Mouse (Mus musculus): ENCODE results near the gene Cux2.

The Cux2 gene

GRCm38 (mm10) chr5:121834991-121835747, 214.7 kb downstream of the Cux2 start:
- peak; percentile 95 for DNase-seq

- DNase-seq, result no peak
Observed at GRCm38 (mm10) chr5:121834241-121834606, 215.7 kb downstream of the Cux2 start.

GRCm38 (mm10) chr5:121833572-121834240, 216.2 kb downstream of the Cux2 start:
- peak; percentile 99 for DNase-seq

DNA sequence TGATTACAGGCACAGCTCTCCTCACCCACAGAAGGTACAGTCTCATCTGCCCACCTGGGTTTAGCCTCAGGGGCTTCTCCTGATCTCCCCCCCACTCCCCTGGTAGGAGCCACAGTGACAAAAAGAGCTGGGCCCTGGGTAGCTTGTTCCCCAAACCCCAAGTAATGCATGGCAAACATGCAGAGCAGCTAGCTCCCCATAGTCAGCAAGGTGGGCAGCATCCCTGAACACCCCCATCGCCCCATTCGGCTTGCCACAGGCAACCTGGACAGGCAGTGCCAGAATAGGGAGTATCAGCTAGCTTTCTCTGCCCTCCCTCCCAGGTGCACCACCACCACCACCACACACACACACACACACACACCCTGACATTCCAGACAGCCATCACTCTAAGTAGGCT, 216.7 kb downstream of the Cux2 start:
- peak; percentile 96 for DNase-seq

DNA sequence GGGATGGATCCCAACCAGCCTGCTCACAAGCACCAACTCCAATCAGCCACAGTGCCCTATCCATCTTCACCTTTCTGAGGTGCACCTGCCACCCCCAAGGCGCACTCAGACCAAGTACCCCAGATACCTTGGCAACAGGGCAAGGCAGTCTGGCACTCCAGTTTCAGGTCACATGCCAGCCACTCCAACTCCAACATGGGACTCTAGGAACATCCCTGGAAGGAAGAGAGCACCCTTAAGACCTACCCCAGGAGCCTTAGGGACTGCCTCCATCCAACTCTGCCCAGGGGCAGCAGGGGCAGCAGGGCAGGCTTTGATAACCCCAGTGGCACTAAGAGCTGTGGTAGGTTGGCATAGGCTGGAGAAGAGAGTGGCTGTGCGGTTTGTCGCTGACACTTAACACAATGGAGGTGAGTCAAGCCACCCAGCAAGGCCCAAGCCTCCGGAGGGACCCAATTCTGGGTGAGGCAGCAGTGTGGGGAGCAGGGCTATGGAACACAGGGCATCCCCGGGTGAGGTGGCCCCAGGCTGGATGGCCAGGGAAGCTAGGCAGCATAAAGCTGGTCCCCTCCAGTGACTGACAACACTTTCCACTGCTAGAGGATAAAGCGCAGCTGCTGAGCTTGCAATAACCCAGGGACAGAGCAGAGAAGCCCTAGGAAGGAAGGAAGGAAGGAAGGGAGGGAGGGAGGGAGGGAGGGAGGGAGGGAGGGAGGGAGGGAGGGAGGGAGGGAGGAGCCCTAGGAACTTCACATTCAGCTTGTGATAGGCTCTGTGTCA, 217.3 kb downstream of the Cux2 start:
- peak; percentile 97 for DNase-seq

DNA sequence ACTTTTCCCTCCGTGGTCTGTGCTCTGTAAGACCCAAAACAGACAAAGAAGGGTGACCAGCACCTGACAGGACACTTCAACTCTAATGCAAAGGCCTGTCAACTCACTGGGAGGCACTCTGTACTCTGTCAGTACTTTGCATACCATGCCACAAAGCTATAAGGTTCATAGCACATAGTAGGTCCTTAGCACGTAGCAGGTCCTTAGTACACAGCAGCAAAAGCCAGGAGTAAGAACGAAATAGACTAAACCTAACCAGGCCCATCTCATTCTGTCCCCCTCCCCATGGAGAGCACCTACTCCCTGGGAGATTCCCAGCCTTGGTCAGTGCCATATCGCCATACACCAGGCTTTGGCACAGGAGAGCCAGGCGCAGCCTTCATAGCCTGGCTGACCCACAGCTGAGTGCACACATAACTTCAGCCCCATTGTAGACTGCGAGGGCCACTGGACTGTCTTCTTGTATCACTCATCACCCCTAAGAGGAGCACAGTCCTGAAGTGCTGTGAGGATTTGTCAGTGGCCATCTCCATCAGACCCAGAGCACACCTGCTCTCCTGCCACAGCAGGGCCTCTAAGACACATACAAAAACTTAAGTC, 218.8 kb downstream of the Cux2 start:
- peak; percentile 91 for DNase-seq

GRCm38 (mm10) chr5:121828491-121829432, 221.1 kb downstream of the Cux2 start:
- peak; percentile 93 for DNase-seq

DNA sequence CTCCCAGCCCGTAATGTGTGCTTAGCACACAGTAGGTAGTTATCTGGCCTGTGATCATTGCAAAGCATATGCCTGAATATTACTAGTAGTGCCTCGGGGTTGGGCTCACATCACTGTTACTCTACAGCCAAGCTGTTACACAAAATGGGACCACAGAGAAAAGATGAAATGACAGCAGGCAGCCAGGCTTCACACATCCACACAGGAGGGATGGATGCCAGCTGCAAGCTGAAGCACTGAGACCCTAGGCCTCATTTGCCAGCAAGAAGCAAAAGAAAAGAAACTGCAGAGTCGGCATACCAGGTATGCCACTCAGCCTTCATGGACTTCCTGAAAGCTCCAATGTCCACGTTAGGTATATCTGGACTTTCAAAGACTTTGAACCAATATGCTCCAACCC, 222.0 kb downstream of the Cux2 start:
- no peak for DNase-seq

- DNase-seq, result no peak
Observed at GRCm38 (mm10) chr5:121825606-121826005, 224.3 kb downstream of the Cux2 start.

- DNase-seq, result peak; percentile 98
Observed at GRCm38 (mm10) chr5:121824121-121824520, 225.8 kb downstream of the Cux2 start.

- no peak for DNase-seq
Observed at GRCm38 (mm10) chr5:121823668-121824067, 226.2 kb downstream of the Cux2 start.

- DNase-seq, result peak; percentile 91
Observed at GRCm38 (mm10) chr5:121822786-121823505, 227.0 kb downstream of the Cux2 start.

DNA sequence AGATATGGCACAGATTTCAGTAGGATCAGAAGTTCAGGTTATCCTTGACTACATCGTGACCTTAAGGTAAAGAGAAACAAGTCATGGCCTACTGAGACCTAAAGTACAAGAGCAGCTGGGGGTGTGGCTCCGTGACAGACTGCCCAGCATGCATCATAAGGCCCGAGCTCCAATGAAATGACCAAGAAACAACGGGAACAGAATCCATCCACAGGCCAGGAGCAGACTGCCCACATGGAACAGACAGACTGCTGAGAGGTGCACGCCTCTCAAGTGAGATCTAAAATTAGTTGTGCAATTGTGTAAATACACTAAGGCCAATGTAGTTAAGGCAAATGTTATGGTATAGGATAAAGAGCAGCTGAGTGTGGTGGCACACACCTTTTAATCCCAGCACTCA, 228.3 kb downstream of the Cux2 start:
- DNase-seq, result no peak

DNA sequence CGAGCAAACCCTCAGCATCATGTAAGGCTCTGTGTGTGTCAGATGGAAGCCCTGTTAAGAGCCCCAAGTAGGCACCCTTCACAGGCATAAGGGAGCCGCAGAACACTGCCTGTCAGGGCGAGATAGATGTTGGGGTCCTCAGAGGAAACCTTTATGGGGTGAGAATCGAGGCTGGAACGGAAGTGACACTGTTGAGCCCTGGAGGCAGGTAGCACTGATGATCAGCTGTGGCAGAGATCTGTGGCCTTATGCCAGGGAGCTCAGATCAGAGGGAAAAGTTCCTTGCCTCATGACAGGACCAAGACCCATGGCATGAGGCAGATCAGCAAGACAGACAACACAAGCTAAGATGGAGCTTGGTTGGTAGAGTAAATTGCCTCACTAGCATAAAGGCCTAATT, 228.8 kb downstream of the Cux2 start:
- DNase-seq, result no peak

GRCm38 (mm10) chr5:121820657-121821056, 229.2 kb downstream of the Cux2 start:
- DNase-seq, result no peak

DNA sequence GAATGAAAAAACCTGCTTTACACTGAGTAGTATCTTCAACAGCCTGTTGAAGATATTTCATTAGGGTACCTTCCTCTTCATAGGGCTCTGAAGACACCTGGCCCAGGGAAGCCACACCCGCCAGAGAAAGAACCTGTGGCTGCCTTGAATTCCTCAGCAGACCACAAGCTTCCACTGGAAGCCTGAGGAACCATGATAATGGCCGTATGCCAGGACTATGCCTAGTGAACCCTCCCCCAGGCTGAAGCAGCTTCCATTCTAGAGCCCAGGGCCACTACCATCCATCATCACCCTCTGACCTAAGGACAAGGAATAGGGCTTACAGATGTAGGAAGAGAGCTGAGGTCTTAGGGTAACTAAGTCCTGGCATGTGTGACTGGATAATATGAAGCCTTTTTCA, 229.7 kb downstream of the Cux2 start:
- DNase-seq, result no peak

- peak; percentile 83 for DNase-seq
Observed at GRCm38 (mm10) chr5:121819559-121819958, 230.3 kb downstream of the Cux2 start.

DNA sequence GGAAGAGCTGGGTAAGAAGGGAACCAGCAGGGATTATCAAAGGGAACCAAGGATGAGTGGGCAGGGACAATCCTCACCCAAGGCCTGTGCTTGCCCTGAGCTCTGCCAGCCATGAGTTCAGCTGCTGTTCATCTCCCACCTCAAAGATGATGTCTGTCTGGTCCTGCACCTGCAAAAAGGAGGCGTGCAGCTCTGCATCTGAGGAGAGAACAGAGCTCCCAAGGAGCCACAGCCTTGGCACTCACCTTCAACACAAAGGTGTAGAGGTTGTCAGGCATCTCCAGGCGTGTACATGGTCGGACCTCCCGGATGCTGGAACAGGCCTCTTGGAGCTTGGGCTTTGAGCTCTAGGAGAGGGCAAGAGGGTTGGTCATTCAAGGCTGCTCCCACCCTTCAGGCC, 231.0 kb downstream of the Cux2 start:
- DNase-seq, result peak; percentile 90

- peak; percentile 91 for DNase-seq
Observed at GRCm38 (mm10) chr5:121818401-121818800, 231.5 kb downstream of the Cux2 start.

DNA sequence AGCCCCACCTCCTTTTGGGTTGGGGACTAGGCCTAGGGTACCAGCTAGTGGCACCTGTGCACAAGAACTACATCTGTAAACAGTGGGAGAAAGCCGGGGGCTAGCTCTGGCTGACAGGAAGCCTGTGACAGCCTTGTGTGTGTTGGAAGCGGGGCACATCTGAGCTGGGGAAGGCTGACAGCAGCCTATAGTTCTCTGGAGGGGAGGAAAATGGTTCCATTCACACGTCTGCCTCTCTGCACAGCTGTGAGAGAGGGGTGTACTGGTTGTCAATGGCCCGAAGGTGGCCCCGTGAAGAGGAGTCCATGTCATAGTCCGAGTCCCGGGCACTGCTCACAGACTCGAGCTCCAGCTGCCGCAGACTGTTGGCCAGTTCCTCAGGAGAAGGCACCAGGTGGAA, 232.4 kb downstream of the Cux2 start:
- peak; percentile 90 for DNase-seq

- DNase-seq, result peak; percentile 90
Observed at GRCm38 (mm10) chr5:121816611-121817010, 233.3 kb downstream of the Cux2 start.

Data from heart, adult 11 months (tissue).